Mouse (Mus musculus): Measurements from ENCODE around the gene Ap4e1.
"Not testable (repeated sequence)": the region's sequence is repeated elsewhere in the genome, so short reads cannot be mapped to it uniquely, and the experiment has no call there.

Ap4e1 gene

DNA sequence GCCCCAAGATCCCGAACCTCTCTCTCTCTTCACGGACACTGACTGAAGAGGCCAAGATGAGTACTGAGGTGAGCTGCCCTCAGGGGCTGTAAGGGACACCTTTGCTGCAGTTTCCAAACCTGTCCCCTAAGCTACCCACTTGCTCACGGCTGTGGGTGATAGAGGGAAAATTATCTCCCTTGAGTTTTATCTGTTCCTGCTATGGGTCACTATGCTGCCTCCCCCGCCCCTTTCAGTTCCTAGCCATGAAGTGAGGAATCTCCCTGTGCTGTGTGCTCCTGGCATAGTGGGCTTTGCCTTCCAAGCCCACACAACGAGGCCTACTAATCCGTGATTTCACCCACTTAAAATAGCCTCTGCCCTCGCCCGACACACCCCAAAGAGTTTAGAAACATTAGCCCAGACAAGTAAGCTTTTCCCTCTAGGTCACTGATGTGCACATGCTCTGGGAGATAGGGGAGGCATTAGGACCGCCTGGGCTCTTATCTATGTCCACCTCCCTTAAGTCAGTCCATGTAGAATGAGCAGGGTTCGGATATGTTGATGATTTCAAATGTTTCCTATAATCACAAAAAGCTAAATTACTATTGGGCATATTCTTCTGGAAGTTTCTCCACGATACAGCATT, 72.2 kb downstream of the Ap4e1 start:
- no peaks in the 10 kb centered on the region for H3K36me3 ChIP-seq (ENCODE audit: insufficient read depth, low read length)
- no peaks in the 10 kb centered on the region for H3K9me3 ChIP-seq (ENCODE audit: low read length)
- H3K4me3 ChIP-seq (replicated peaks; ENCODE audit: low read length): no peak overlapping the region
- TF ChIP-seq NANOG (IDR thresholded peaks at IDR 0.05; ENCODE audit: borderline replicate concordance, low read length): no peak
- no peak for TF ChIP-seq CTCF (conservative IDR thresholded peaks at IDR 0.05; ENCODE audit: low read length)
- no peak for TF ChIP-seq POU5F1 (IDR thresholded peaks at IDR 0.05; ENCODE audit: borderline replicate concordance, low read length)
- H3K4me1 ChIP-seq (replicated peaks; ENCODE audit: low read depth, low read length): peaks cover 21% of the 10 kb centered on the region
- no peaks in the 10 kb centered on the region for H3K27me3 ChIP-seq (ENCODE audit: insufficient read depth, low read length)

DNA sequence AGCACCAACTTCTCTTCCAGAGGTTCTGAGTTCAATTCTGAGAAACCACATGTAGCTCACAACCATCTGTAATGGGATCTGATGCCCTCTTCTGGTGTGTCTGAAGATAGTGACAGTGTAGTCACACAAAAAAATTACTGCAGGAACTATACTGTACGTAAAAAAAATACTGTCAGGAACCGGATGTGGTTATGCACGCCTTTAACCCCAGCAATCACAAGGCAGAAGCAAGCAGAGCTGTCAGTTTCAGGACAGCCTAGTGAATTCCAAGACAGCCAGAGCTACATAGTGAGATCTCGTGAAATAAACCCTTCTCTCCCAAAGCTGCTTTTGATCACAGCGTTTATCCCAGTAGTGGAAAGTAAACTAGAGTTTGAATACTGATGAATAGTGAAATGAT, 77.7 kb downstream of the Ap4e1 start:
- no peaks in the 10 kb centered on the region for H3K36me3 ChIP-seq (ENCODE audit: insufficient read depth, low read length)
- no peaks in the 10 kb centered on the region for H3K27me3 ChIP-seq (ENCODE audit: insufficient read depth, low read length)
- no peak overlapping the region for H3K4me3 ChIP-seq (replicated peaks; ENCODE audit: low read length)
- no peaks in the 10 kb centered on the region for H3K9me3 ChIP-seq (ENCODE audit: low read length)
- H3K4me1 ChIP-seq (replicated peaks; ENCODE audit: low read depth, low read length): no peaks in the 10 kb centered on the region
- no peak for TF ChIP-seq CTCF (conservative IDR thresholded peaks at IDR 0.05; ENCODE audit: low read length)
- no peak for TF ChIP-seq NANOG (IDR thresholded peaks at IDR 0.05; ENCODE audit: borderline replicate concordance, low read length)
- no peak for TF ChIP-seq POU5F1 (IDR thresholded peaks at IDR 0.05; ENCODE audit: borderline replicate concordance, low read length)

DNA sequence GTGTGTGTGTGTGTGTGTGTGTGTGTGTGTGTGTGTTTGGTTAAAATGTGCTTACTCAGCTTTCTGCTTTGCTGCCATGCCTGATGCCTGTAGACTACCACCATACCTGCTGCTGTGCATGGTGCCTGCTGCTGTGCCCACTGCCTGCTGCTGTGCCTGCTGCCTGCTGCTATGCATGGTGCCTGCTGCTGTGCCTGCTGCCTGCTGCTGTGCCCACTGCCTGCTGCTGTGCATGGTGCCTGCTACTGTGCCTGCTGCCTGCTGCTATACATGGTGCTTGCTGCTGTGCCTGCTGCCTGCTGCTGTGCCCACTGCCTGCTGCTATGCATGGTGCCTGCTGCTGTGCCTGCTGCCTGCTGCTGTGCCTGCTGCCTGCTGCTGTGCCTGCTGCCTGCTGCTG, 81.6 kb downstream of the Ap4e1 start:
- H3K27me3 ChIP-seq (ENCODE audit: insufficient read depth, low read length); H3K4me1 ChIP-seq (replicated peaks; ENCODE audit: low read depth, low read length); H3K4me3 ChIP-seq (replicated peaks; ENCODE audit: low read length); H3K36me3 ChIP-seq (ENCODE audit: insufficient read depth, low read length); H3K9me3 ChIP-seq (ENCODE audit: low read length): not testable (repeated sequence)

DNA sequence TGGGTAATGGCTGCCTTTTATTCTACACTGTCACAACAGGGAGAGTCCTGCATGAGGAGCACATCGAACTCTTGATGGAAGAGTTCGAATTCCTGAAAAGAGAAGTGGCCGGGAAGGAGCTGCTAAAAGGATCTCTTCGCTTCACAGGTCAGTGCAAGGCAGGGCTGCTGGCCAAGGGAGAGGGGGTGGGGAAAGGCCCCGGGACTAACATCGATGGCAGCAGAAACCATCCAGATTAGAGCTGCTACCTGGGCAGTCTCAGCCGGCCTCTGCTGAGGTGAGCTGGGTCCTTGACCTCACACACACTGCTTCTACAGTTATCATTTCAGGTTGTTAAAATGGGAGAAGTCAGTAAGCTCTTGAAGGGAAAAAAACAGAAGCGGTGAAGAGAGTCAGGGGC, 83.5 kb downstream of the Ap4e1 start:
- no peaks in the 10 kb centered on the region for H3K36me3 ChIP-seq (ENCODE audit: insufficient read depth, low read length)
- H3K9me3 ChIP-seq (ENCODE audit: low read length): no peaks in the 10 kb centered on the region
- no peak overlapping the region for H3K4me3 ChIP-seq (replicated peaks; ENCODE audit: low read length)
- H3K27me3 ChIP-seq (ENCODE audit: insufficient read depth, low read length): no peaks in the 10 kb centered on the region
- TF ChIP-seq NANOG (IDR thresholded peaks at IDR 0.05; ENCODE audit: borderline replicate concordance, low read length) (no peak), CTCF (conservative IDR thresholded peaks at IDR 0.05; ENCODE audit: low read length) (no peak), POU5F1 (IDR thresholded peaks at IDR 0.05; ENCODE audit: borderline replicate concordance, low read length) (no peak)
- peaks cover 8% of the 10 kb centered on the region; the same call in 1 of the 2 replicates for H3K4me1 ChIP-seq (replicated peaks; ENCODE audit: low read depth, low read length)

DNA sequence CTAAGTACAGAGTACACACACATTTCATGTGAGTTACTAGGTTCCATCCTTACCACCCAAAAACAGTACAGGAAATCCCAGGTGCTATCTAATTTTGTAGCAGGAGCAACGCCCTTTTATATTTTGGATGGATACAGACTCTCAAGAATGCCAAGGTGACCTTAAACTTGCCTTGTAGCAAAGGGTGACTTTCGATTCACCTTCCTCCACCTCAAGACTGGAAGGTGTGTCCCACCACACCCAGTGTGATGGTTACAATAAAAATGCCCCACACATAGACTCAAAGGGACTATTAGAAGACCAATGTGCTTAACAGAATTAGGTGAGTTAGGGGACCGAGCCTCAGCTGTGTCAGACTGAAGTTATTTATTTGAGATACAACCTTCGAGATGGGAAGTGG, 100.5 kb downstream of the Ap4e1 start:
- Histone ChIP-seq H3K9me3 (ENCODE audit: low read length) (peaks cover 30% of the 10 kb centered on the region), H3K4me3 (replicated peaks; ENCODE audit: low read length) (no peak overlapping the region), H3K4me1 (replicated peaks; ENCODE audit: low read depth, low read length) (peaks cover 35% of the 10 kb centered on the region), H3K36me3 (ENCODE audit: insufficient read depth, low read length) (peaks cover 100% of the 10 kb centered on the region), H3K27me3 (ENCODE audit: insufficient read depth, low read length) (no peaks in the 10 kb centered on the region)
- no peak for TF ChIP-seq NANOG (IDR thresholded peaks at IDR 0.05; ENCODE audit: borderline replicate concordance, low read length)
- no peak for TF ChIP-seq CTCF (conservative IDR thresholded peaks at IDR 0.05; ENCODE audit: low read length)
- TF ChIP-seq POU5F1 (IDR thresholded peaks at IDR 0.05; ENCODE audit: borderline replicate concordance, low read length): no peak
